Mouse (Mus musculus) cerebellum, adult 2 months (tissue): Measurements from ENCODE around the gene Hils1. TPM values are rescaled to one million over a fixed set of nuclear protein-coding genes. Genes with fewer than 3 reads are reported as not detected.
A peak's percentile ranks its signal among the peaks of the same experiment; 100 is the strongest.

Experiments used
- DNase-seq, 2 experiments: peaks; one replicate each; pipeline ENCODE4 v3.0.0; 2021
- H3K27ac ChIP-seq: fragments of 200-500 bp; 2 replicates; pipeline ENCODE4 v1.5.1; 2012; ENCODE audit warnings: low read length, control low read depth, inconsistent platforms; ENCODE audit not compliant: insufficient read depth
- H3K27me3 ChIP-seq: fragments of 200-500 bp; 2 replicates; pipeline ENCODE4 v1.6.1; 2012; ENCODE audit warnings: inconsistent platforms, mild to moderate bottlenecking, low read length, moderate library complexity; ENCODE audit not compliant: control insufficient read depth, insufficient read depth
- H3K4me1 ChIP-seq: fragments of 200-500 bp; 2 replicates; pipeline ENCODE4 v1.6.1; 2011; ENCODE audit warnings: low read length; ENCODE audit not compliant: control insufficient read depth, insufficient read depth
- H3K4me3 ChIP-seq: fragments of 200-500 bp; replicated peaks from 2 replicates; pipeline ENCODE3; 2011; ENCODE audit warnings: mild to moderate bottlenecking, low read depth, low read length, control low read depth; ENCODE audit not compliant: insufficient read depth
- CTCF ChIP-seq: fragments of 200-500 bp; IDR thresholded peaks from 2 replicates; pipeline ENCODE4 v1.5.1; 2011; ENCODE audit warnings: low read depth, mild to moderate bottlenecking, control low read depth, low read length, moderate library complexity, borderline replicate concordance; ENCODE audit not compliant: insufficient read depth
- POLR2A ChIP-seq: fragments of 200-500 bp; IDR thresholded peaks from 2 replicates; pipeline ENCODE4 v1.6.1; 2011; ENCODE audit warnings: low read length, control low read depth, borderline replicate concordance; ENCODE audit not compliant: insufficient read depth
- WGBS: fragments of 180-500 bp; shearing (Covaris S2); methylation state at CpG from one replicate; pipeline ENCODE4 v1.1.7; 2018; 5-methylcytosine and 5-hydroxymethylcytosine counted together
- polyA plus RNA-seq: library from polyadenylated mRNA; depleted of rRNA; stranded (reverse); fragments of >200 nt; gene quantifications from 2 replicates; pipeline ENCODE4 v1.2.3, GENCODE M21; 2012

Gene Hils1
- polyA plus RNA-seq, 1 experiment, result not detected

DNA sequence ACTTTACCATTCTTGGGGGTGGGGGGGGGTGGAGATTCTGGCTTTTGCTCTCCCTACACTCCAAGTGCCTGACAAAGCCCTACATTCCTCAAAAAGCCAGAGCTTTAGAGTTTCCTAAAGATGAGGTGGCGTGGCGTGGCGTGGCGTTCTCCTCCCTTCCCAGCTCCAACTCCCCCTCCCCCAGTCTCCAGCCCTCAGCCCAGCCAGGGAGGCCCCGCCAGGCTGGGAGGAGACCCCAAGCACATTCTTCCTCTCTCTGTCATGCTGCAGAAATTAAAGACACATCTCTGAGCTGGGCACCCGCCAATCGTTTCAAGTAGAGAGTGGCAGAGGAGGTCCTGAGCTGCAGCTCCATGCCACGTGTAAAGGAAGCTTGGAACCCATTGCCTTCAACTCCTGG is 33.8 kb upstream of the Hils1 start:
- WGBS, result 56% methylated on average over 8 of the region's 8 CpGs
- no peak overlapping the region for H3K27ac ChIP-seq

GRCm38 (mm10) chr11:94934526-94934925 is 32.9 kb upstream of the Hils1 start:
- DNase-seq, result no peak
- TF ChIP-seq POLR2A, result no peak
- no peak for TF ChIP-seq CTCF
- WGBS, result 65% methylated on average over 11 of the region's 11 CpGs
- H3K4me3 ChIP-seq, result no peak overlapping the region
- H3K27me3 ChIP-seq, result no peaks in the 10 kb centered on the region
- H3K27ac ChIP-seq, result no peak overlapping the region
- H3K4me1 ChIP-seq, result no peaks in the 10 kb centered on the region

More for the DNA sequence above, 33.8 kb upstream of the Hils1 start:
- Histone ChIP-seq H3K4me1 (0 out of 2 replicates have a peak, but pooled peaks cover under 1% of the 10 kb centered on the region), H3K4me3 (no peak overlapping the region), H3K27me3 (no peaks in the 10 kb centered on the region)
- no peak for DNase-seq
- TF ChIP-seq CTCF (no peak), POLR2A (no peak)

GRCm38 (mm10) chr11:94936045-94936444 is 31.3 kb upstream of the Hils1 start, which contains the start of gene Col1a1:
TSS of gene Col1a1 (plus strand) at chr11:94936224.
- Histone ChIP-seq H3K4me3 (peak within 1 kb of the TSS; percentile 24), H3K27me3 (no peaks in the 10 kb centered on the region), H3K27ac (no peak within 1 kb of the TSS), H3K4me1 (no peaks in the 10 kb centered on the region)
- WGBS, result 54% methylated on average over 19 of the region's 19 CpGs
- DNase-seq, result no peak
- TF ChIP-seq CTCF (no peak), POLR2A (no peak)

DNA sequence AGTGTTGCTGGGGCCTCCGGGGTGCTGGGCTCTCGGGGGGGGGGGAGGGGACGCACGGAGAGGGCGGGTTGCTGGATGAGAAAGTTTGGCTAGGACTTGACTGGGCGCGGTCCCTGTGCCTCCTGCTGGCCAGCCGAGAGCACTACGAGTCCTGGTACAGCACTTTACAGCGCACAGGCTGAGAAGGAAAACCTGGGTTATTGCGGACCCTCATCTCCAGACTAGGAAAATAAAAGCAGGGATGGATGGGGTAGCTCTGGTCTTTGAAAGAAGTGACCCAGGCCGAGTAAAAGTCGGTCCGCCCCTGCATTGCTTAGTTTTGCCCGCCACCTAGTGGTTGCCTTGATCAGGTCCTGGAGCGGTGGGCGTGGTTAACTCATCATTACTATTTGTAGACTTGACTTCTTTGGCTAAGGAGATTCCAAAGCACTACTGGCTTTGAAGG is 30.5 kb upstream of the Hils1 start:
- Histone ChIP-seq H3K27ac (no peak overlapping the region), H3K27me3 (no peaks in the 10 kb centered on the region), H3K4me3 (peak overlapping the region; percentile 24), H3K4me1 (no peaks in the 10 kb centered on the region)
- DNase-seq, result peak; percentile 80 to 89
- 1% methylated on average over 17 of the region's 17 CpGs for WGBS
- TF ChIP-seq CTCF (peak; percentile 95), POLR2A (no peak)

- WGBS, result 2% methylated on average over 18 of the region's 18 CpGs
- H3K27me3 ChIP-seq, result no peaks in the 10 kb centered on the region
These were observed 30.0 kb upstream of the Hils1 start for GRCm38 (mm10) chr11:94937335-94937781.

GRCm38 (mm10) chr11:94937787-94938186 is 29.6 kb upstream of the Hils1 start:
- no peak for DNase-seq
- H3K27me3 ChIP-seq, result no peaks in the 10 kb centered on the region
- TF ChIP-seq POLR2A (no peak), CTCF (no peak)
- no peak overlapping the region for H3K27ac ChIP-seq
- no peak overlapping the region for H3K4me3 ChIP-seq
- WGBS, result 9% methylated on average over 15 of the region's 15 CpGs
- no peaks in the 10 kb centered on the region for H3K4me1 ChIP-seq

More at GRCm38 (mm10) chr11:94937335-94937781, 30.0 kb upstream of the Hils1 start:
- DNase-seq, result no peak
- Histone ChIP-seq H3K4me1 (no peaks in the 10 kb centered on the region), H3K4me3 (no peak overlapping the region), H3K27ac (no peak overlapping the region)
- TF ChIP-seq POLR2A (no peak), CTCF (no peak)

DNA sequence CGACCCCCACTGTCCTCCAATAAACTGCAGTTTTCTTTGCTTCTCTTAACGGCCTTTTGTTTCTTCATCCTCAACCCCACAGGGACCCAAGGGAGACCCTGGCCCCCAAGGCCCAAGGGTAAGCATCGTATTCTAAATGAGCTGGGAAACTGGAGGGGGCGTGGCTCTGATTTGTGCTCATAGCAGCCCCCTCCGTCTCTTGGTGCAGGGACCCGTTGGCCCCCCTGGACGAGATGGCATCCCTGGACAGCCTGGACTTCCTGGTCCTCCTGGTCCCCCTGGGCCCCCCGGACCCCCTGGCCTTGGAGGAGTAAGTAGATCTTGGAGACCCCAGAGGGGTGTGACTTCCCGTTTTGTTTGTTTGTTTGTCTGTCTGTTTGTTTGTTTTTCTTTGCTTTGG is 29.1 kb upstream of the Hils1 start:
- 34% methylated on average over 9 of the region's 9 CpGs for WGBS
- Histone ChIP-seq H3K4me1 (no peaks in the 10 kb centered on the region), H3K27me3 (no peaks in the 10 kb centered on the region), H3K27ac (no peak overlapping the region), H3K4me3 (no peak overlapping the region)
- no peak for DNase-seq
- no peak for TF ChIP-seq CTCF
- TF ChIP-seq POLR2A, result no peak

DNA sequence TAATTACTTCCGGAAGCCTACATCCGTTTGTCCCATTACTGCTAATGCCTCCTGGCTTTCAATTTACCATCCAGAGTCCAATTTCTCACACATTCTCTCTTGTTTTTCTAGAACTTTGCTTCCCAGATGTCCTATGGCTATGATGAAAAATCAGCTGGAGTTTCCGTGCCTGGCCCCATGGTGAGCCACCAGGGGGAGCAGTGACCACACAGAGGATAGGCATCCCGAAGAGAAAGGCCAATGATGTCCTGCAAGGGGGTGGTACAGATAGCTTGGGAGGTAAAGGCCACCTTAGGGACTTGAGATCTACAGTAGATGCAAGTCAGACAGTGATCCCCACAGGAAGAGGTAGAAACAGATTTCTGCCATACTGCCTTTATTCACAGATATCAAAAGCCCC is 28.1 kb upstream of the Hils1 start:
- Histone ChIP-seq H3K27me3 (no peaks in the 10 kb centered on the region), H3K4me3 (no peak overlapping the region), H3K27ac (no peak overlapping the region), H3K4me1 (no peaks in the 10 kb centered on the region)
- WGBS, result 20% methylated on average over 4 of the region's 4 CpGs
- DNase-seq, result peak; percentile 61 to 73
- peak; percentile 87 for TF ChIP-seq CTCF
- no peak for TF ChIP-seq POLR2A

DNA sequence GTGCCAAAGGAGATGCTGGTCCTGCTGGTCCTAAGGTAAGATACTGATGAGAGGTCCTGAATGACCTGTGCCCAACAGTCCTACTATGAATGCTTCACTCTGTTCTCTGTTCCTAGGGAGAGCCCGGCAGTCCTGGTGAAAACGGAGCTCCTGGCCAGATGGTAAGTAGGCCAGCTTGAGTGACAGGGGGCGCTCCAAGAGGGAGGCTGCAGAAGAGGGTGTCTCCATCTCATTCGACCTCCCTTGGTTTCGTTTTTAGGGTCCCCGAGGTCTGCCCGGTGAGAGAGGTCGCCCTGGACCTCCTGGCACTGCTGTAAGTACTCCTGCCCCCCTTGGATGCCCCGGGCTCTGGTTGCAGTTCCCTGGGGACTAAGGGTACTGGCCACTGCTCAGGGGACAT is 26.3 kb upstream of the Hils1 start:
- DNase-seq, result no peak
- H3K27ac ChIP-seq, result no peak overlapping the region
- 51% methylated on average over 9 of the region's 9 CpGs for WGBS
- no peaks in the 10 kb centered on the region for H3K4me1 ChIP-seq
- no peaks in the 10 kb centered on the region for H3K27me3 ChIP-seq
- TF ChIP-seq POLR2A (no peak), CTCF (no peak)
- no peak overlapping the region for H3K4me3 ChIP-seq
